Mouse (Mus musculus) kidney, postnatal 10 days (tissue): ENCODE data around the gene Cers2.

Experiments used
- DNase-seq: peaks from one replicate; pipeline ENCODE4 v3.0.0; 2021; ENCODE audit warnings: mixed read lengths

Cers2 gene

GRCm38 (mm10) chr3:95314486-95315093 is at the start of gene Cers2:
Cers2 (plus strand) TSS chr3:95314791.
- DNase-seq = no peak

- DNase-seq = no peak
Observed at GRCm38 (mm10) chr3:95266052-95266451, 48.5 kb upstream of the Cers2 start.

- no peak for DNase-seq
Observed at GRCm38 (mm10) chr3:95267855-95268254, 46.7 kb upstream of the Cers2 start.

GRCm38 (mm10) chr3:95269789-95270188 is 44.8 kb upstream of the Cers2 start:
- no peak for DNase-seq

GRCm38 (mm10) chr3:95270766-95271364 is 43.7 kb upstream of the Cers2 start:
- DNase-seq = no peak

- DNase-seq = no peak
Observed at GRCm38 (mm10) chr3:95273471-95273870, 41.1 kb upstream of the Cers2 start.

- no peak for DNase-seq
Observed at GRCm38 (mm10) chr3:95274453-95274852, 40.1 kb upstream of the Cers2 start.

- DNase-seq = no peak
Observed at GRCm38 (mm10) chr3:95275161-95275560, 39.4 kb upstream of the Cers2 start.

- DNase-seq = no peak
Observed at GRCm38 (mm10) chr3:95276428-95276934, 38.1 kb upstream of the Cers2 start.

- peak; percentile 53 for DNase-seq
Observed at GRCm38 (mm10) chr3:95277149-95277551, 37.4 kb upstream of the Cers2 start.

- peak; percentile 59 for DNase-seq
Observed at GRCm38 (mm10) chr3:95280747-95281146, 33.8 kb upstream of the Cers2 start.

- peak; percentile 100 for DNase-seq
Observed at GRCm38 (mm10) chr3:95281216-95282126, 33.1 kb upstream of the Cers2 start, which contains the start of the genes Mindy1 and Prune1. Mindy1 (plus strand) TSS chr3:95281345. Prune1 (minus strand) TSS chr3:95282076.

- peak; percentile 49 for DNase-seq
Observed at GRCm38 (mm10) chr3:95282381-95282864, 32.2 kb upstream of the Cers2 start.

GRCm38 (mm10) chr3:95282865-95283588 is 31.6 kb upstream of the Cers2 start:
- DNase-seq = peak; percentile 89

- DNase-seq = no peak
Observed at GRCm38 (mm10) chr3:95283589-95283941, 31.0 kb upstream of the Cers2 start.

GRCm38 (mm10) chr3:95284062-95284461 is 30.5 kb upstream of the Cers2 start:
- DNase-seq = no peak

- DNase-seq = no peak
Observed at GRCm38 (mm10) chr3:95284501-95285281, 29.9 kb upstream of the Cers2 start.

- no peak for DNase-seq
Observed at GRCm38 (mm10) chr3:95285390-95285789, 29.2 kb upstream of the Cers2 start.

- DNase-seq = no peak
Observed at GRCm38 (mm10) chr3:95286011-95286410, 28.6 kb upstream of the Cers2 start.

- no peak for DNase-seq
Observed at GRCm38 (mm10) chr3:95286510-95286909, 28.1 kb upstream of the Cers2 start.

GRCm38 (mm10) chr3:95287541-95287940 is 27.1 kb upstream of the Cers2 start:
- DNase-seq = peak; percentile 49

- DNase-seq = no peak
Observed at GRCm38 (mm10) chr3:95289419-95289818, 25.2 kb upstream of the Cers2 start.
